Mouse (Mus musculus) G1E (cell line): ENCODE measurements around the gene Obsl1. TPM values are rescaled to one million over a fixed set of nuclear protein-coding genes. Genes with fewer than 3 reads are reported as not detected.
A peak's percentile ranks its signal among the peaks of the same experiment; 100 is the strongest.

Experiments used
- ATAC-seq: 2 replicates; pipeline ENCODE4 v1.8.0; 2016; ENCODE audit warnings: mild to moderate bottlenecking; ENCODE audit not compliant: insufficient number of reproducible peaks, poor library complexity, low FRiP score, severe bottlenecking; ENCODE audit errors: extremely low read depth
- DNase-seq: peaks from one replicate; pipeline ENCODE4 v3.0.0; 2012; ENCODE audit warnings: low spot score
- H3K27me3 ChIP-seq: 2 replicates; pipeline ENCODE4 v1.6.1; 2012; ENCODE audit warnings: mild to moderate bottlenecking, low read length, inconsistent platforms; ENCODE audit not compliant: insufficient read depth
- H3K36me3 ChIP-seq: replicated peaks from 2 replicates; pipeline ENCODE3; 2012; ENCODE audit warnings: mild to moderate bottlenecking, inconsistent platforms
- H3K4me1 ChIP-seq: 2 replicates; pipeline ENCODE4 v1.6.1; 2012; ENCODE audit warnings: low read depth, low read length, inconsistent platforms, mixed read lengths; ENCODE audit not compliant: insufficient read depth
- H3K4me3 ChIP-seq: 2 replicates; pipeline ENCODE4 v1.5.1; 2012; ENCODE audit warnings: low read depth, mild to moderate bottlenecking, inconsistent platforms, low read length, moderate library complexity, mixed read lengths
- H3K9me3 ChIP-seq: replicated peaks from 2 replicates; pipeline ENCODE4 v1.6.1; 2012; ENCODE audit warnings: inconsistent platforms
- CTCF ChIP-seq: IDR thresholded peaks from 2 replicates; pipeline ENCODE4 v1.5.1; 2012; ENCODE audit warnings: low read depth, low read length, inconsistent platforms, mixed read lengths
- GATA1 ChIP-seq: IDR thresholded peaks from 2 replicates; pipeline ENCODE4 v1.6.1; 2012; ENCODE audit warnings: borderline replicate concordance, low read length, inconsistent platforms, mixed read lengths
- GATA2 ChIP-seq: IDR thresholded peaks from 2 replicates; pipeline ENCODE4 v1.6.1; 2012; ENCODE audit warnings: low read depth, low read length, inconsistent platforms, borderline replicate concordance
- POLR2AphosphoS5 ChIP-seq: IDR thresholded peaks from 2 replicates; pipeline ENCODE4 v1.6.1; 2012; ENCODE audit warnings: low read depth, low read length, inconsistent platforms; ENCODE audit not compliant: insufficient replicate concordance
- TAL1 ChIP-seq: conservative IDR thresholded peaks from 2 replicates; pipeline ENCODE4 v1.6.1; 2012; ENCODE audit warnings: low read depth, low read length, inconsistent platforms, mixed read lengths
- polyA plus RNA-seq: library from polyadenylated mRNA; stranded (reverse); fragments of >175 nt; gene quantifications from 2 replicates; pipeline ENCODE4 v1.2.3, GENCODE M21; 2012
- total RNA-seq, 2 experiments: library from RNA; stranded (forward) in 1 of 2; stranded (reverse) in 1 of 2; fragments of 200-1000 nt in 1 of 2; fragments of >200 nt in 1 of 2; fragmentation: Nextera tagmentation in 1 of 2; gene quantifications; 2 replicates each; pipeline ENCODE4 v1.2.3; 2014 to 2017

The Obsl1 gene
- total and polyA plus RNA-seq, 3 experiments: 0.05 TPM; not detected in 2

DNA sequence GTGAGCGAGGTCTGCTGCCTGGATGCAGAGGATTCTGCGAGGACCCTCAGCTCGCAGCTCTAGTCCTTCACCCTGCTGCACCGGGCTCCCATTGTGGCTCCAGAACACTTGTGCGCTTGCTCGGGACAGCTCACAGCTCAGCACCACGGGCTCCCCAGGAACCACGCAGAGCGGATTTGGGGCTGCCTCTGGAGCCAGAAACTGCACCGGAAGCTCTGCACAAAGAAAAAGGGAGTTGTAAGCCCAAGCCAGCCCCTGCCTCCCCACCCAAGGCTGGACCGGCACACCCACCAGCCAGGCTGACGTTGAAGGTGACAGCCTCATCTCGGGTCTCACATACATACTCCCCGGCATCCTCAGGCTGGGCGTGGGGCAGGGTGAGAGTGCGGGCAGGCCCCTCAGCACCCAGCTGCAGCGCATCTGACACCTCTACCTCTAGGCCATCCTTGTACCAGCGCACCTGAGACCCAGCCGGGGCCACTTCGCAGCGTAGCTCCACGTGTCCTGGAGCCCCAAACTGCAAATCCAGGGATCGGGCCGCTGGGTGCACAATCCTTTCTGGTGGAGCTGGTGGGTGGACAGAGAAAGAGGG is 13.6 kb downstream of the Obsl1 start:
- Histone ChIP-seq H3K27me3 (peaks cover 36% of the 10 kb centered on the region; the same call in 1 of the 2 replicates), H3K4me1 (no peaks in the 10 kb centered on the region; the same call in none of the 2 replicates), H3K36me3 (no peaks in the 10 kb centered on the region), H3K4me3 (no peak overlapping the region), H3K9me3 (no peaks in the 10 kb centered on the region)
- ATAC-seq (no peak), DNase-seq (no peak)
- TF ChIP-seq TAL1 (no peak), GATA2 (no peak), GATA1 (no peak), POLR2AphosphoS5 (no peak), CTCF (no peak)

GRCm38 (mm10) chr1:75490785-75491551 is 15.3 kb downstream of the Obsl1 start:
- no peak for TF ChIP-seq GATA2
- TF ChIP-seq GATA1: no peak
- TF ChIP-seq POLR2AphosphoS5: no peak
- no peak for TF ChIP-seq CTCF
- TF ChIP-seq TAL1: no peak
- H3K36me3 ChIP-seq: no peaks in the 10 kb centered on the region
- peaks cover 49% of the 10 kb centered on the region for H3K27me3 ChIP-seq
- H3K4me3 ChIP-seq: no peak overlapping the region
- DNase-seq (no peak), ATAC-seq (no peak)
- peaks cover 15% of the 10 kb centered on the region for H3K4me1 ChIP-seq
- H3K9me3 ChIP-seq: no peaks in the 10 kb centered on the region

- Histone ChIP-seq H3K4me3 (no peak overlapping the region; the same call in 1 of the 2 replicates), H3K4me1 (peaks cover 15% of the 10 kb centered on the region), H3K27me3 (peaks cover 46% of the 10 kb centered on the region), H3K36me3 (peaks cover 8% of the 10 kb centered on the region), H3K9me3 (no peaks in the 10 kb centered on the region)
- TF ChIP-seq TAL1: no peak
- TF ChIP-seq CTCF: no peak
- TF ChIP-seq GATA1: no peak
- TF ChIP-seq GATA2: no peak
- TF ChIP-seq POLR2AphosphoS5: no peak
- ATAC-seq (no peak), DNase-seq (no peak)
Measured at GRCm38 (mm10) chr1:75487405-75488161, 18.7 kb downstream of the Obsl1 start.

DNA sequence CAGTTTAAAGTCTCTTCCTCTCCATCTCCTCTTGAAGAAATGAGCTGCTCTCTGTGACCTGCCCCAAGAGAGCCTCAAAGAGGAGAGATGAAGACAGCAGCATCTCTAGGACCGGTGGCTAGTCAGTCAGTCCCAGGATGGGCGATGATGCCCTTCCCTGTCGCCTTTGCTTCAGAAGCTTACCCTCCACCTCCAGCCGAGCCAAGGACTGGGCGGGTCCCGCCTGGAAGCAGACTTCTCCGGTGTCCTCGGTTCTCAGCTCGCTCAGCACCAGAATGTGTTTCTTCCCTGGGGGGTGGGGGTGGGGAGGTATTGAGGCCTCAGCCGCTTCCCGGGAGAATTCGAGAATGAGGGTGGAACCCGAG is 19.2 kb downstream of the Obsl1 start:
- DNase-seq (no peak), ATAC-seq (no peak)
- Histone ChIP-seq H3K36me3 (peaks cover 12% of the 10 kb centered on the region), H3K9me3 (no peaks in the 10 kb centered on the region), H3K4me1 (peaks cover 18% of the 10 kb centered on the region), H3K27me3 (peaks cover 45% of the 10 kb centered on the region), H3K4me3 (no peak overlapping the region; the same call in 1 of the 2 replicates)
- TF ChIP-seq TAL1 (no peak), POLR2AphosphoS5 (no peak), GATA1 (no peak), CTCF (no peak), GATA2 (no peak)

DNA sequence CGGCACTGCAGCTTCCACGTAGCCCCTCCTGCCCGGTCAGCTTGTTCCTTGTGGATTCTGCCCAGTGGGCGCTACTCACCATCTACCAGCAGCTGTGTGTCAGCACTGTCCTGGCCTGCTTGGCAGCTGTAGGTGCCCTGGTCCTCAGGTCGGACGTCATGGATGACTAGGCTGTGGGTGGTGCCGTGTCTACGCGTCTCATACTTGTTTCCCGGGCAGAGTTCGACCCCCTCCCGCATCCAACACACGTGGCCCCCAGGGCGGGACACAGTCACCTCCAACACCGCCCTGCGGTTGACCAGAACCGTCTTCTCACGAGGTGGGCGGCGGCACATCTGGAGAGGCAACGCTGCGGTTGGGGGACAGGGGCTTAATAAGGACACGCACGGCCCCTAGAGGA is 19.7 kb downstream of the Obsl1 start:
- Histone ChIP-seq H3K36me3 (peaks cover 12% of the 10 kb centered on the region), H3K4me3 (0 out of 2 replicates have a peak overlapping the region, but pooled peaks have one; percentile 14), H3K4me1 (peaks cover 18% of the 10 kb centered on the region), H3K9me3 (no peaks in the 10 kb centered on the region), H3K27me3 (peaks cover 42% of the 10 kb centered on the region)
- TF ChIP-seq GATA2 (no peak), TAL1 (no peak), POLR2AphosphoS5 (no peak), CTCF (no peak), GATA1 (no peak)
- ATAC-seq (no peak), DNase-seq (no peak)

GRCm38 (mm10) chr1:75480735-75481134 is 25.5 kb downstream of the Obsl1 start:
- Histone ChIP-seq H3K4me1 (peaks cover 38% of the 10 kb centered on the region), H3K27me3 (peaks cover 8% of the 10 kb centered on the region; the same call in 1 of the 2 replicates), H3K4me3 (no peak overlapping the region), H3K9me3 (no peaks in the 10 kb centered on the region), H3K36me3 (peaks cover 31% of the 10 kb centered on the region)
- TF ChIP-seq POLR2AphosphoS5: no peak
- DNase-seq (no peak), ATAC-seq (no peak)
